Mouse (Mus musculus) ES-Bruce4 (cell line): ENCODE measurements around the gene Epyc.

Source experiments
- CTCF ChIP-seq: IDR thresholded peaks from one replicate; pipeline ENCODE4 v1.8.1; 2011; ENCODE audit warnings: low read depth, low read length
- POLR2A ChIP-seq: IDR thresholded peaks from one replicate; pipeline ENCODE4 v1.8.1; 2011; ENCODE audit warnings: low read length; ENCODE audit not compliant: insufficient read depth

DNA sequence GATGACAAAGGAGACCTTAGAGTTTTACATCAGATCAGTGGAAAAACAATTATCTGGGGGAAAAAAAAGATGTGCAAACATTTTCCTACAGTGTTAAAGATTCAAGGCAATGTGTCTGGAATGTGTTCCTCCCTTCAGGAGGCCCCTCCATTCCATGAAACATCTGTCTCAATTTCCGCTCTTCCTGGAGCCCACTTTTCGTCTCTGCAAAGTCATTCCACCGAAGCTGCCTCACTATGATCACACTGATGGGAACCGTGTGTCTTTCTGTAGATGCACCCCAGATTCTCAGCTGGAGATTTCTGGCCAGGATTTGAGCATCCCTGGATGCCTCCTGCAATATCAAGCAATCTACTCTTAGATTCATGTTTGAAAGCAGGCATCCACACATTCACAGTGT, 24.8 kb downstream of the Epyc start:
- TF ChIP-seq CTCF (no peak), POLR2A (no peak)
